Mouse (Mus musculus) left cerebral cortex, adult 11 months (tissue): ENCODE data around the gene Mlh1.

Source experiments
- DNase-seq: peaks from one replicate; pipeline ENCODE4 v3.0.0; 2022; ENCODE audit warnings: low spot score

Gene Mlh1

DNA sequence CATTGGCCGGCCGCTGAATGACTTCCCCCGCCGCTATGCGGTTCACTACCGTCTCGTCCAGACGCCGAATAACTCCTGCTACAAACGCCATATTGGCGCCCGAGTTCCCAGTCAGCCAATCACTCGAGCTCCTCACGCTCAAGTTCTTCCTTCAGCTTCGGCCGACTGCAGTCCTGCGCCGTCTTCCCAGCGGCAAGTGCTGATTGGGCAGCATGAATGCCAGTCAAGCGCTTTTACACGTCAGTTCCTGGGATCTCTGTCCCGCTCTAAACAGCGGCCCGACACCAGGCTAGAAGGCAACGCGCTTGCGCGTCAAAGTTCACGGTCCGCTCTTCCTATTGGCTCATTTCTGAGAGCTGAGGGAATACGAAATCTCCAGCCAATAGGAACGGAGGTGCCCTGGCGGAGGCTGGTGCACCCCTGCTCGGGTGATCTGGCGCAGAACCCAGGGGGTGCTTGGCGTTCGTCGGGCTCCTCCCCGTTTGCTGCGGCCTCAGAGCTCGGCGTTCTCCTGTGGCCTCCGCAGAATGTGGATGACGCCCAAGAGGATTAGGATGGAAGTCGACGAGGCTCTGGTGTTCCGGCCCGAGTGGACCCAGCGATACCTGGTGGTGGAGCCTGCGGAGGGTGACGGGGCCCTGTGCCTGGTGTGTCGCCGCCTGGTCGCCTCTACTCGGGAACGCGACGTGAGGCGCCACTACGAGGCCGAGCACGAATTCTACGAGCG is at the start of gene Mlh1, which contains the start of gene Epm2aip1:
TSS of gene Mlh1 (minus strand) at position 358 of the 727 bp plus-strand sequence.
TSS of gene Epm2aip1 (plus strand) at position 496 of the 727 bp plus-strand sequence.
- peak; percentile 99 for DNase-seq

DNA sequence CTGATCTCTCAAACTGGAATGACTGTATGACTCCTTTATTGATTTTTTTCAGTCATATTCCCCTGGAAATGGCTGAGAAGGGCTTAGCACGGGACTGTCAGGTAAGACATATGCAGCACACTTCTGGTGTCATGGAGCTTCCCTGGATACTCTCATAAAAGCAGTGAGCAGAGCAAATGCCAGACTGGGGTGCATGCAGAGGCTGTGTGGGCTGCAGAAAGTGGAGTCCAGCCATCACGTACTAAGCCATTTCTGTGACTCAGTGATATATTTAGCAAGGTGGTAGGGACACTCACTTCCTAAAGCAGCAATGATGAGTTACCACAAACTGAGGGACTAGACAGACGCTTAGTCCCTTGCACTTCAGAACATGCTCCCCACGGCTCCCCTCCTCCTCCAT is 49.3 kb upstream of the Mlh1 start:
- DNase-seq, result no peak

DNA sequence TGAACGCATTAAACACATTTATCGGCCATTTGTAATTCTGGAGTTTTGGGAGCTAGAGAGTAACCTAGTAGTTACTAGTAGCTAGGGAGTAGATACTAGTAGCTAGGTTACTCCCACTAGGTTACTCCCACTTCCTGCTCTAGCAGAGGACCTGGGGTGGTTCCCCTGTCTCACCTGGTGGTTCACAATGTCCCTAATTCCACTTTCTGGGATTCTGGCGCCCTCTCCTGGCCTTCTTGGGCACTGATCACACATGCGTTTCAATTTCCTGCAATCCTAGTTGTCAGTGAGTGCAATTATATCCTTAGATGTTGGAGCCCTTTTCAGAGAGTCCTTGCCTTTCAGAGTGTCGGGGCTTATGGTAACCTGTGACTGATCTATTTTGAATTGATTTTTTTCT is 42.6 kb upstream of the Mlh1 start:
- DNase-seq, result no peak

DNA sequence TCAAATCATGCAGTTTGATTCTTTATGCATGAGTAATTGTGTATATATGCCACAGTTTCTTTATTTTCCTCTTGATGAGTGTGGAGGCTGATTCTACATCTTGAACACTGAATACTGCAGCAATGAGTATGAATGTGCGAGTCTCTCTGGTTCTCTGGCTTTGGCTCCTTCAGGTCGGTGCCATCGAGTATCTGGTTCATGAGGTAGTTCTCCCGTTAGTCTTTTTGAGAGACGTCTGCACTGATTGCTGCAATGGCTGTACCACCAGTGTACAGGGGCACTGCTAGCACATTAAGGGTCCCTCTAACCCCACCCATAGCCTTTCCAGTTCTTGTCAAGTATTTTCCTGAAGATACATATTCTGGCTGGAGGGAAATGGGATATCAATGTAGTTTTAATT is 42.2 kb upstream of the Mlh1 start:
- DNase-seq, result no peak

DNA sequence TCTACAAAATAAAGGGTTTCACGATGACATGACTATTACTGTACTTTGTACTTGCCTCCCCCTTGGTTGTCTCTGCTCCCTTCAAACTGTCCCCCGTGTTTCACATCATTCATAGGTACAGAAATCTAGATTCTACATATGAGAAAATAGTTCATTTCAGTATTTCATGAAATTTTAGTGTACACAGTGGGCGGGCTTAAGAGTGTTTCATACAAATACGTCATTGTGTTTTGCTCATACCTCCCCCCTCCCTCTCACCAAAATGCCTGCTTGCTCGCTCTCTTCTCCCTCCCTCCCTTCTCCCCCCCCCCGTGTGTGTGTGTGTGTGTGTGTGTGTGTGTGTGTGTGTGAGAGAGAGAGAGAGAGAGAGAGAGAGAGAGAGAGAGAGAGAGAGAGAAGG is 41.7 kb upstream of the Mlh1 start:
- DNase-seq, result no peak

DNA sequence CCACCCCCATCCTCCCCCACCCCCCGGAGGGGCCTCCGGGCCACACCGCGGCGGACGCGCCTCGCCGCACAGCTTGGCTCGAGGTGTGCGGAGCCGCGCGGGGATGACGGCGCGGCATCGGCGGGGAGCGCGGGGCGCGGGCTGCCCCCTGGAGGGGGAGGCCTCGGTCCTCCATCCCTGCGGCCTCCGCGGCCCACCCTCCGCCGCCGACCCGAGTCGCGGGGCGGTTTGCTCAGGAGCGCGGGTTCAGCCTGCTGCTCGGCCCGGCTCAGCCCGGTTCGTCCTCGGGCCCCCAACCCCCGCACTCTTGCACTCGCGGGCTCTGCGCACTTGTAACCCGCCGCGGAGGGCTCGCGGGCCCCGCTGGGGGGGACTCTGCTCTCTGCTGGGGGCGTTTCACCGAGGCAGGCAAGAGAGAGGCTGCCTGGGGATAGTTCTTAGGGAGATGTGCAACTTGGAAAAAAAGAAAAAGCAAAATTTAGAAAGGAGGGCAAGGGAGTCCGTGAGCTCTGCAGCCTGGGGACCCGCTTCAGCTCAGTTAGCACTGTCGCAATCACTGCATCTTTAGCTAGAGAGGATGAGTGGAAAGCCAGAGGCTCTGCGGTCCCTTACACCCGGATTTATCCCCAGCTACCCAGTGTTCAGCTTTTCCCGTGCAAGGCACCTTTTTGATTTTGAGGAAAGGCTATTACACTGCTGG is 41.0 kb upstream of the Mlh1 start:
- no peak for DNase-seq

DNA sequence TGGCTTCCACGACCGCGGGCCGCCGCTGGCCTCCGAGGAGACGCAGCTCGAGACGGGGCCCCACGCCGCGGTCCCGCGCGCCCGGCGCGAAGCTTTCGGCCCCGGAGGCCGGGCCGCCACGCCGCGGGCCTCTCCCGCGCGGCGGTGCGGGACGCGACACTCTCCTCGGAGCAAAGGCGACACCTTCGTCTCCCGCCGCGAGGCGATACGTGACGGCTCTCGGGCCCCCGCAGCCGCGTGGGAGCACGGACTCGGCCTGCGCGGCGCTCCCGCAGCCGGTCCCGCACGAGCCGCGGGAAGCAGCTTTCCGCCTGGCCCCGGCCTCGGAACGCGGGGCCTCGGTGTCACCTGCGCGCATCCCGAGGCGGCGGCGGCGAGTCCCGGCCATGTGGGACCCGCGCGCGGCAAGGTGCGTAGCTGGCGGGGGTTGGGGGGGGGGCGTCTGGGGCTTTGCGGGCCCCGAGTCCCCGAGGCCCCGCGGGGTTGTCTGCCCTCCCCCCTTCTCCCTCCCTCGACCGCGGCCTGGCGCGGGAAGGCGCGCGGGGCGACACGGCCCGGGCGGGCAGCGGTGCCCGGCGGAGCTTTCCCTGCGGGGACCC is 40.4 kb upstream of the Mlh1 start:
- DNase-seq, result no peak

DNA sequence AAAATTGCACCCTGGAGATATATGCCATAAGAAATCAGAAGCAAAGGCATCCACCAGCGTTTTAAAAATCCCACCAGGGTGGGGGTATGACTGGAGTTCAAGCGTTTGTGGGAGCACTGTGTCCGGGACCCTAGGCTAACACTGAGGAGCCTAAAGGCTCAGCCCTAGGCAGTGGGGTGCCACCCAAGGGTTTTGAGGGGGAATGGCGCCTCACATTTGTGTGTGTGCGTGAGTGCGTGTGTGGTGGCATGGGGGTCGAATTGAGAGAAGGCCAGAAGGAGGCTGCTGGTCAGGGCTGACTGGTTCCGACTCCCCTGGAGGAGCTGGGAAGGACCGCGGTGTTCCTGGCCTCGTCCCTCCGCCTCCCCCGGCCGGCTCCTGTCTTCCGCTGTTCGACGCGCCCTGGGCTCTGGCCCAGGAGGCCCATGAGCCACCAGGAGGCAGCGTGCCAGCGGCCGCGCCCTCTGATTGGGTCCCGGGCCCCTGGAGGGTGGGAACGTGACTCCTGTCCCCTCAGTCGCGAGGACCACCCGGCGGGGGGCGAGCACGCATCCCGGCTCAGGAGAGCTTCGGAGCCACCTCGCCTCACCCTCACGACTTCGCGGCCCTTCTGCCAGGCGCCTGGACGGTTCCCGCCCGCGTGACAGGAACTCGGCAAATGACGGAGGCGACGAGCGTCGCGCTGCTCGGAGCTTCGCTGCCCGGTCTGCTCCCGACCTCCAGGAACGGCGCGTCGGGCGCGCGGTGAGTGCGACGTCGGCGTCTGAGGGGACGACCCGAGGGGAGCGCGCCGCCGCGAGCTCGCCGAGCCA is 39.6 kb upstream of the Mlh1 start, which contains the start of gene Trank1:
TSS of gene Trank1 (plus strand) at position 709 of the 812 bp plus-strand sequence.
- DNase-seq, result no peak

DNA sequence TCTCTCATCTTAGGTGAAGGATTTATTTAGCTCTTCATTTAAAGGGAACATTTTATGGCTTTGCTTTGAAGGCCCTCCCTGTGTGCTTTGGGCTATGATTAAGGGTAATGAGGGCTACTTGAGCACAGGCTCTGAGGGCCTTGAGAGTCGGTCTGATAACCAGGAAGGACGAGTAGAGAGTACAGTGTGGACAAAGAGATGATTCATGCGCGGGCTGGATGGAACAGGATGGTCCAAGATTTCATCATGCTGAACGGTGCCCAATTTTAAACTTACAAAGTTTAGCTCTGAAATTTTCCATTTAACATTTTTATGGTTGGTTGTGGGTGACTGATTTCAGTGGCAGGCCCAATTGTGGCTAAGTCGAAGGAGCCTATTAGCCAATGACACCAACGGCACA is 34.6 kb upstream of the Mlh1 start:
- no peak for DNase-seq

DNA sequence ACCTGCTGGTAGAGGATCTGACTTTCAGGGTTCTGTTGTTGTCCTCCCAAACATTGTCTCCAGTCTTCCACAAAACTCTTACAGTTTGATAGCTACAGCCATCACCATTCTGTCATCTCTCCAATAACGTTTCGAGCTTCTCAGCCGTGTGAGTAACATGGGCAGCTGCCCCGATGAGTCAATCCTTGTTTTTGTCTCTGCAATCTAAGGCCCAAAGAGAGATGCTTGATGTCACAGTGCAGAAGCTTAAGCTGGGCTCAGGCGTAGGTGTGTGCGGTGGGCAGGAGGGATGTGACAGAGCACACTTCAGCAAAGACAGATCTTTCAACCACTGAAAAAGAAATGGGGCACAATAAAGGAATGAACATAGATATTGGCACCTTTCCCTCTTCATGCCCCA is 32.4 kb upstream of the Mlh1 start:
- no peak for DNase-seq

DNA sequence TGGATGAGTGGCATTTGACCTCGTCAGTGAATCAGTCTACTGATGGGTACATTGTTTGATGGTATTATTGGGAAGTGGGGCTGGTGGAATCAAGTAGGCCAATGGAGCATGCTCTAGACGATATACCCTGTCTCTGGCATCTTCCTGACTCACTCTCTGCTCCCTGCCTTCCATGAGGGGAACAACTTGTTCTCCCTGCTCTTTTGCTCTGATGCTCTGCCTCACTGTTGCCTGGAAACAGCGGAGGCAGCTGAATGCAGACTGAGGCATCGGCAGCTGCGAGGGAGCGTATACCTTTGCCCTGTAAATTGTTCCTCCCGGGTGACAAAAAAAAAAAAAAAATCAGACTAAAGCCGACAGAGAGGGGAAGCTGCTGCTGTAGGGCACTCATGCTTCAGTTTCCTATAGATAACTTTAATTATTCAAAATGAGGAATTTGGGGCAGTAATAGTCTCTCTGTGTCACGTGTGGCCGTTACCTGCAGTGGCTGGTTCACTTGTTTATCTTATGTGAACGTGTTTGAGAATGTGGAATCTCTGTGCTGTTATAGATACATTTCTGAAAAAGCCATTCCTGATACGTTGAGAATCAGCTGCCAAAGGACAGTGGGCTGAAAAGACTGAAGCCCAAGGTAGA is 30.7 kb upstream of the Mlh1 start:
- DNase-seq, result no peak

DNA sequence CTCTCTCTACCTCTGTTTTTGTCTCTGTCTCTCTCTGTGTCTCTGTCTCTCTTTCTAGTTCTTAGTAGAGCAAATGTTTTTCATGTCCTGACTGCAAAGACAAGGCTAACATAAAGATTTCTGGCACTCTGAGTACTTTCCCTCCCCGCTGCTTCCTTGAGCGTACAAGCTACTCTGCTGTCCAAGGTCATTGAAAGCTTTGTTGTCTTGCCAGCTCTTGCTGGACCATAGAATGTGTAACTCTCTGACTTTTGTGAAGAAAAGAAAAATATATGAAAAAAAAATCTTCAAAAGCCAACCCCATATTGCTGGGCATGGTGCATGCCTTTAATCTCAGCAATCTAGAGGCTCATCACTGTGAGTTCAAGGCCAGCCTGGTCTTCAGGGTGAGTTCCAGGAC is 27.0 kb upstream of the Mlh1 start:
- no peak for DNase-seq

DNA sequence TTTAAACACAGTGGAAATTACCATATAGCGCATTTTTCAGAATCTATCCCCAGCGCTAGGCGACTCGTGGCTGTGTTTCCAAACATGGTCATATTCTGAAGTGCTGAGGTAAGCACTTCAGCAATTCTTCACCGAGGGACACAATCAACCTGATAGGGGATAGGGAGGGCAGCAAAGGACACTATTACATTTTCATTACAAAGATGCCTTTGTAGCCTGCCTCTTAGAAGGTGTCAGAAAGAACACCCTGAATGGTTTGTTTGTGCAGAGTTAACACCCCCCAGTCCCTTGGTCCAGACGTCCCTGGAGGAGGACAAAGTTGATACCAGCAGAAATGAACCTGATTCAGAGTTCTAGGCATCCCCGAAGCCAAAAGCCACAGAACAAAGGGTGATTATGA is 24.8 kb upstream of the Mlh1 start:
- DNase-seq, result no peak

DNA sequence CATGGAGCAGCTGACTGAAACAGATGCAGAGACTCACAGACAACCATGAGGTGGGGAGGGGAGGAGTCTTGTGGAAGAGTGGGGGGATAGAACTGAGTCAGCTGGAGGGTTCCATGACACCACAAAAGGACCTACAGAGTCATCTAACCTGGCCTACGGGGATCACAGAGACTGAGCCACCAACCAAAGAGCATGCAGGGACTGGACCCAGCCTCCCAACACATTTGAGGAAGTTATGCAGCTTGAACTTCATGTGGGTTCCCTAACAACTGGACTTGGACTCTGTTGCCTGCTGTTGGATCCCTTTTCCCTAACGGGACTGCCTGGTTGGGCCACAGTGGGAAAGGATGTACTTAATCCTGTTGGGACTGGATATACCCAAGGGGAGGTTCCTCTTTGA is 23.7 kb upstream of the Mlh1 start:
- DNase-seq, result no peak

DNA sequence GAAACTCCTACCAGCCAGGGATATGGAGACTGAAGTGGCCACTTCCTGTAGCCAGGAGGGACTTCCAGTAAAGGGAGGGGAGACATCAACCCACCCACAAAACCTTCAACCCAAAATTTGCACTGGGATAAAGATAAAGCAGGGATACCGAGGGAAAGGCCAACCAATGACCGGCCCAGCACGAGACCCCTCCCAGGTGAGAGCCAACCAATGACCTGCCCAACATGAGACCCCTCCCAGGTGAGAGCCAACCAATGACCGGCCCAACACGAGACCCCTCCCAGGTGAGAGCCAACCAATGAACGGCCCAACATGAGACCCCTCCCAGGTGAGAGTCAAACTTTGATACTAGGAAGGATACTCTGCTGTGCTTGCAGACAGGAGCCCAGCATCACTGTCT is 23.3 kb upstream of the Mlh1 start:
- no peak for DNase-seq

DNA sequence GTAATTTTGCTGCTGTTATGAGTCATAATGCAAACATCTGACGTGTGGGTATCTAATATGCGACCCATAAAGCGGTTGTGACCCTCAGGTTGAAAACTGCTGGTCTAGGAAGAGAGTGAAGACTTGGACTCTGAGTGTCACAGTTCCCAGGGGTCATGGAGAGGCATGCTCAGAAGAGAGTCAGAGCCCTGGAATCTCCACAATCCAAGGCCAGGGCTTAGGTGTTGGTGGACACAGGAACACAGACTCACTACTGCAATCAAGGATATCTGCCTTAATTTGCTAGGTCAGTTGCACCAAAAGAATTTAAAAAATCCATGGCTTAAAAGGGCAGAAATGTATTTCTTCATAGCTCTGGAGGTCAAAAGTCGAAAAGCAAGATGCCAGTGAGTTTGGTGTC is 21.6 kb upstream of the Mlh1 start:
- DNase-seq, result no peak

DNA sequence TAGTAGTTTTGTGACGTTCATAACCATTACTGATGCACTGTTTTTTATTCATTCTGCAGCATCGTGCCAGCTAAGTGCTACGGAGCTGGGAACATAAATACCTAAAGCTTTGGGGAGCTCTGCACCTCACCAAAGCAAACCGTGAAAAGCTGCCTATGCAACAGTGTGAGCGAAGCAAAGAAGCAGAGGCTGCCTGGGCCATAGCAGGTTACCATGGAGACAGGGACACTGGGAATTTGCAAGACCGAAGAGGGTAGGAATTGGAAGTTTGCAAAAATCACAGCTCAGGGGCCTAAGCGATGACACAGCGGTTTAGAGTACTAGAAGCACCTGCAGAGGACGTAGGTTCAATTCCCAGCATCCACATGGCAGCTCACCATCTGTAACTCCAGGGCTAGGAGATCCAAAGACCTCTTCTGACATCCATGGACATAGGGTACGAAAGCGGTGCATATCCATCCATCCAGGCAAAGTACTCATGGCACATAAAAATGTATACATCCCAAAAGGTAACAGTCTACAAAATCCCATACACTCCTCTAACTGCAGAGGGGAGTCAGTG is 19.0 kb upstream of the Mlh1 start:
- no peak for DNase-seq

DNA sequence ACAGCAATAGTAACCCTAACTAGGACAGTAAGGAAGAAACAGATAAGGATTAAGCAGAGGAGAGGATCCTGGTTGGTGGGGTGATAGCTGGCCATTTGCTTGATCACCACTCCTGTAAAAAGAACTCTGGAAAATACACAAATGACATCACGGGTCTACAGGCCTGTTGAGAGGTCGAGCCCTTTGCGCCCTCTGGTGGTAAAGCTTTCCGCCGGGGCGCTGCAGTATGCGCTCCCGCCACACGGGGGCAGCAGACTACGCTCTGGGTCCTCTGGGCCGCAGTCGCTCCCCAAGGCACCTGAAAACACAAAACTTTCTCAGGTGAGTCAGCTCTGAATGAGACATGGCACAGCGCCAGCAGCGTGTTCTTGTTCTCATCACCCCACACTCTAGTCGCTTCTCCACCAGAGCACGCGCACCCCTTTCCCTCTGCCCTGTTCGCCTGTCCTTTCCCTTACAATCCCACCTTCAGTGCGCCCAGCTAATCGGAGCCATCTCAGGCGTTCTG is 18.3 kb upstream of the Mlh1 start:
- peak; percentile 95 for DNase-seq

DNA sequence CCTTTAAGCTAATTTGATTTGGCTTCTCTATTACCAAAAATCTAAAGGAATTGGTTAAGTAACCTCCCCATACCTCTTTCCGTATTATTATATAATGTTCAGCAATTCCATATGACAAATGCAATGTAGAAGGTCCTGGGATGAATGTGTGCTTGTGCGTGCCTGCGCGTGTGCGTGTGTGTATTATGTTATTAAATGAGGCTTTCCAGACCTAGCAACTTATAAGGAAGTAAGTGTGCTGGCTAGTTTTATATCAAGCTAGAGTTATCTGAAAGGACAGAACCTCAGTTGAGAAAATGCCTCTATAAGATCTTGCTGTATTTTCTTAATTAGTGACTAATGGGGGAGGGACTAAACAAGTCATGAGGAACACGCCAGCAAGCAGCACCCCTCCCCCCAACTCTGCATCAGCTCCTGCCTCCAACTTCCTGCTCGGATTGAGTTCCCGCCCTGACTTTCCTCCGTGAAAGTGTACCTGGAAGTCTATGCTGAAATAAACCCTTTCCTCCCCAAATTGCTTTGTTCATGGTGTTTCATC is 17.8 kb upstream of the Mlh1 start:
- DNase-seq, result no peak

DNA sequence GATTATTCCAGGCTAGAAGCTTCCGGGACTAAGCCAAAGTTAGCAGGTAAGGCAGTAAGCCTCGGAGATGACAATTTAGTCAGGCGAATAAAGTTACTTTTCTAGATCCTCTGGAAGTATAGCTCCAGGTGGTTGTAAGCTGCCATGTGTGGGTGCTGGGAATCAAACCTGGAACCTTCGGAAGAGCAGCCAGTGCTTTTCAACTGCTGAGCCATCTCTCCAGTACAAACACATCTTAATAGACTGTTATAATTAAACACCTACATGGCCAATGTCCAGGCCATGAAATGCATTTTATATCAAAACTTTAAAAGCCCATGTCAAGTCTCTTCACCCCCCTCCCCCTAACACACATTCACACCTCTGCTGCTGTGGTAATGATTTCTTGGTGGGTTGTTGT is 16.4 kb upstream of the Mlh1 start:
- DNase-seq, result no peak

DNA sequence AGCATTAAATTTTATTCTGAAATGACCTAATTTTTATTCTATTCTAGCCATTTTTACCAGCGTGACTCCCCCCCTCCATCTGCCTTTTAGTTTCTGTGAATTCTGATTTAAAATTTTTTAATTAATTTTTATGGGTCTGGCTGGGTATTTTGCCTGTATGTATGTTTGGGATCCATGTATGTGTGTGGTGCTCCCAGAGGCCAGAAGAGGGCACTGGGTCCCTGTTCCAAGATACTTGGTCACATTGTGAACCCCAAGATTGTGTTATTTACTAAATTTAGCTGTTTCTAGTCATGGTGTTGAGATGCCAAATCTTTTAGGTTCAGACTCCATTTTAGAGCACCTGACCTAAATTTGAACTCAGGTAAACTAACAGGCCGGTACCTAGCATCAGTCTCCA is 14.9 kb upstream of the Mlh1 start:
- no peak for DNase-seq
